Mouse (Mus musculus): ENCODE measurements around the gene Srgap3. TPM values are rescaled to one million over a fixed set of nuclear protein-coding genes. Genes with fewer than 3 reads are reported as not detected.

The Srgap3 gene
- polyA plus RNA-seq, 1 experiment = 77.3 TPM

GRCm38 (mm10) chr6:112903226-112903625, 43.8 kb downstream of the Srgap3 start:
- TF ChIP-seq POLR2A (IDR thresholded peaks at IDR 0.05; ENCODE audit: insufficient read depth, low read depth, low read length) (no peak), CTCF (IDR thresholded peaks at IDR 0.05; ENCODE audit: insufficient read depth, low read depth, low read length) (no peak)
- Histone ChIP-seq H3K4me1 (ENCODE audit: control insufficient read depth, insufficient read depth, low read length) (peaks cover 32% of the 10 kb centered on the region), H3K27ac (ENCODE audit: insufficient read depth, low read depth, low read length) (peak overlapping the region; percentile 67), H3K4me3 (ENCODE audit: insufficient read depth, low read depth, low read length) (no peak overlapping the region)
- 13% methylated on average over 7 of the region's 7 CpGs for WGBS

- H3K4me3 ChIP-seq (ENCODE audit: insufficient read depth, low read depth, low read length) = no peak overlapping the region
- H3K27ac ChIP-seq (ENCODE audit: insufficient read depth, low read depth, low read length) = no peak overlapping the region
- 13% methylated on average over 4 of the region's 4 CpGs for WGBS
- no peak for TF ChIP-seq CTCF (IDR thresholded peaks at IDR 0.05; ENCODE audit: insufficient read depth, low read depth, low read length)
- peaks cover 32% of the 10 kb centered on the region for H3K4me1 ChIP-seq (ENCODE audit: control insufficient read depth, insufficient read depth, low read length)
These were observed 44.3 kb downstream of the Srgap3 start for GRCm38 (mm10) chr6:112902791-112903190.

- H3K4me3 ChIP-seq (ENCODE audit: insufficient read depth, low read depth, low read length) = no peak overlapping the region
- no peak for TF ChIP-seq CTCF (IDR thresholded peaks at IDR 0.05; ENCODE audit: insufficient read depth, low read depth, low read length)
- H3K27ac ChIP-seq (ENCODE audit: insufficient read depth, low read depth, low read length) = 0 out of 2 replicates have a peak overlapping the region, but pooled peaks have one; percentile 42
- H3K4me1 ChIP-seq (ENCODE audit: control insufficient read depth, insufficient read depth, low read length) = peaks cover 44% of the 10 kb centered on the region
- 41% methylated on average over 6 of the region's 6 CpGs for WGBS
These were observed 46.8 kb downstream of the Srgap3 start for GRCm38 (mm10) chr6:112900306-112900705.

GRCm38 (mm10) chr6:112899711-112900110, 47.4 kb downstream of the Srgap3 start:
- TF ChIP-seq POLR2A (IDR thresholded peaks at IDR 0.05; ENCODE audit: insufficient read depth, low read depth, low read length) (no peak), CTCF (IDR thresholded peaks at IDR 0.05; ENCODE audit: insufficient read depth, low read depth, low read length) (no peak)
- 17% methylated on average over 1 of the region's 1 CpGs for WGBS
- Histone ChIP-seq H3K27ac (ENCODE audit: insufficient read depth, low read depth, low read length) (peak overlapping the region; percentile 29; the same call in 1 of the 2 replicates), H3K4me1 (ENCODE audit: control insufficient read depth, insufficient read depth, low read length) (peaks cover 44% of the 10 kb centered on the region), H3K4me3 (ENCODE audit: insufficient read depth, low read depth, low read length) (no peak overlapping the region)

GRCm38 (mm10) chr6:112899276-112899675, 47.8 kb downstream of the Srgap3 start:
- TF ChIP-seq CTCF (IDR thresholded peaks at IDR 0.05; ENCODE audit: insufficient read depth, low read depth, low read length) (no peak), POLR2A (IDR thresholded peaks at IDR 0.05; ENCODE audit: insufficient read depth, low read depth, low read length) (no peak)
- Histone ChIP-seq H3K4me1 (ENCODE audit: control insufficient read depth, insufficient read depth, low read length) (peaks cover 44% of the 10 kb centered on the region), H3K27ac (ENCODE audit: insufficient read depth, low read depth, low read length) (peak overlapping the region; percentile 29; the same call in 1 of the 2 replicates), H3K4me3 (ENCODE audit: insufficient read depth, low read depth, low read length) (no peak overlapping the region)
- 81% methylated on average over 5 of the region's 5 CpGs for WGBS

- peaks cover 39% of the 10 kb centered on the region for H3K4me1 ChIP-seq (ENCODE audit: control insufficient read depth, insufficient read depth, low read length)
- no peak overlapping the region for H3K27ac ChIP-seq (ENCODE audit: insufficient read depth, low read depth, low read length)
- H3K4me3 ChIP-seq (ENCODE audit: insufficient read depth, low read depth, low read length) = no peak overlapping the region
These were observed 48.6 kb downstream of the Srgap3 start for GRCm38 (mm10) chr6:112898435-112898834.

GRCm38 (mm10) chr6:112896372-112896771, 50.7 kb downstream of the Srgap3 start:
- 17% methylated on average over 11 of the region's 11 CpGs for WGBS
- TF ChIP-seq POLR2A (IDR thresholded peaks at IDR 0.05; ENCODE audit: insufficient read depth, low read depth, low read length) = no peak
- Histone ChIP-seq H3K4me1 (ENCODE audit: control insufficient read depth, insufficient read depth, low read length) (peaks cover 28% of the 10 kb centered on the region), H3K27ac (ENCODE audit: insufficient read depth, low read depth, low read length) (peak overlapping the region; percentile 54), H3K4me3 (ENCODE audit: insufficient read depth, low read depth, low read length) (no peak overlapping the region)

More at GRCm38 (mm10) chr6:112898435-112898834, 48.6 kb downstream of the Srgap3 start:
- no peak for TF ChIP-seq CTCF (IDR thresholded peaks at IDR 0.05; ENCODE audit: insufficient read depth, low read depth, low read length)
- no peak for TF ChIP-seq POLR2A (IDR thresholded peaks at IDR 0.05; ENCODE audit: insufficient read depth, low read depth, low read length)
- WGBS = 69% methylated on average over 4 of the region's 4 CpGs

GRCm38 (mm10) chr6:112890331-112890751, 56.7 kb downstream of the Srgap3 start:
- WGBS = 36% methylated on average over 2 of the region's 2 CpGs
- no peak overlapping the region for H3K4me3 ChIP-seq (ENCODE audit: insufficient read depth, low read depth, low read length)
- peaks cover 14% of the 10 kb centered on the region for H3K4me1 ChIP-seq (ENCODE audit: control insufficient read depth, insufficient read depth, low read length)
- TF ChIP-seq CTCF (IDR thresholded peaks at IDR 0.05; ENCODE audit: insufficient read depth, low read depth, low read length) (no peak), POLR2A (IDR thresholded peaks at IDR 0.05; ENCODE audit: insufficient read depth, low read depth, low read length) (no peak)
- H3K27ac ChIP-seq (ENCODE audit: insufficient read depth, low read depth, low read length) = no peak overlapping the region

GRCm38 (mm10) chr6:112883588-112884135, 63.4 kb downstream of the Srgap3 start:
- peaks cover 35% of the 10 kb centered on the region for H3K4me1 ChIP-seq (ENCODE audit: control insufficient read depth, insufficient read depth, low read length)

More at GRCm38 (mm10) chr6:112883588-112884135, 63.4 kb downstream of the Srgap3 start:
- H3K27ac ChIP-seq (ENCODE audit: insufficient read depth, low read depth, low read length) = peak overlapping the region; percentile 9
- H3K4me3 ChIP-seq (ENCODE audit: insufficient read depth, low read depth, low read length) = no peak overlapping the region
- TF ChIP-seq POLR2A (IDR thresholded peaks at IDR 0.05; ENCODE audit: insufficient read depth, low read depth, low read length) (no peak), CTCF (IDR thresholded peaks at IDR 0.05; ENCODE audit: insufficient read depth, low read depth, low read length) (no peak)
- WGBS = 55% methylated on average over 5 of the region's 5 CpGs
